Mouse (Mus musculus) erythroblast, embryonic 14.5 days (primary cell): Measurements from ENCODE around the gene Apeh.

Source experiments
- GATA1 ChIP-seq: IDR thresholded peaks from 2 replicates; pipeline ENCODE4 v1.6.1; 2012; ENCODE audit warnings: low read length, inconsistent platforms, mixed read lengths
- TAL1 ChIP-seq: IDR thresholded peaks from 3 replicates; pipeline ENCODE4 v1.6.1; 2012; ENCODE audit warnings: low read length, inconsistent platforms, mixed read lengths

- TF ChIP-seq GATA1 (no peak), TAL1 (no peak)
These were observed 49.1 kb upstream of the Apeh start for GRCm38 (mm10) chr9:108143470-108143869.
